Mouse (Mus musculus): ENCODE data around the gene Rabl2. TPM values are rescaled to one million over a fixed set of nuclear protein-coding genes. Genes with fewer than 3 reads are reported as not detected.

The Rabl2 gene
- polyA plus RNA-seq, 1 experiment = 18.1 TPM

DNA sequence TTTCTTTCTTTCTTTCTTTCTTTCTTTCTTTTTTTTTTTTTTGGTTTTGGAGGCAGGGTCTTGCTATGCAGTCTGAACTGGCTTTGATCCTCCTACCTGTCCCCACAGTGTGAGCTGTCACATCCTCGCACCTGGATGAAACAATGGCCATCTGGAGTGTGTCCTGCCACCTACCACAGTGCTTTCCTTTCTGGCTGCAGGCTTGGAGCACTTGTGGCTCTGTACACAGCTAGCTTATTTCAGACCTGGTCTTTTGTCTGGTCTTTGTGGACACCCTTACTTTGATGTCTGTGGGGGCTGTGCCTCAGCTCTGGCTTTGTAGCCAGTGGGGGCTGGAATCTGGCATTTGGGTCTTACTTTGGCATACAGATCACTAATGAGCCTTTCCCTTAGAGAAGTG lies 40.0 kb downstream of the Rabl2 start:
- Histone ChIP-seq H3K27ac (ENCODE audit: insufficient read depth, low read depth, low read length) (no peak overlapping the region), H3K4me1 (ENCODE audit: control insufficient read depth, insufficient read depth, low read length) (no peaks in the 10 kb centered on the region), H3K36me3 (ENCODE audit: control insufficient read depth, insufficient read depth, low read length) (no peaks in the 10 kb centered on the region), H3K4me3 (ENCODE audit: insufficient read depth, low read depth, low read length) (no peak overlapping the region), H3K27me3 (replicated peaks; ENCODE audit: control insufficient read depth, insufficient read depth, low read length) (no peaks in the 10 kb centered on the region)
- no peak for TF ChIP-seq CTCF (conservative IDR thresholded peaks at IDR 0.05; ENCODE audit: insufficient read depth, insufficient read length, low read depth, low read length)
- no peak for TF ChIP-seq POLR2A (IDR thresholded peaks at IDR 0.05; ENCODE audit: low read depth, low read length)
- WGBS = 78% methylated on average over 1 of the region's 1 CpGs
- no peak for DNase-seq

GRCm38 (mm10) chr15:89550506-89550905 lies 41.2 kb downstream of the Rabl2 start:
- DNase-seq = no peak
- WGBS = 89% methylated on average over 8 of the region's 8 CpGs
- no peaks in the 10 kb centered on the region for H3K4me1 ChIP-seq (ENCODE audit: control insufficient read depth, insufficient read depth, low read length)
- H3K27ac ChIP-seq (ENCODE audit: insufficient read depth, low read depth, low read length) = no peak overlapping the region
- H3K27me3 ChIP-seq (replicated peaks; ENCODE audit: control insufficient read depth, insufficient read depth, low read length) = no peaks in the 10 kb centered on the region
- H3K36me3 ChIP-seq (ENCODE audit: control insufficient read depth, insufficient read depth, low read length) = no peaks in the 10 kb centered on the region
- no peak overlapping the region for H3K4me3 ChIP-seq (ENCODE audit: insufficient read depth, low read depth, low read length)
- no peak for TF ChIP-seq POLR2A (IDR thresholded peaks at IDR 0.05; ENCODE audit: low read depth, low read length)
- no peak for TF ChIP-seq CTCF (conservative IDR thresholded peaks at IDR 0.05; ENCODE audit: insufficient read depth, insufficient read length, low read depth, low read length)

- DNase-seq = no peak
- H3K4me3 ChIP-seq (ENCODE audit: insufficient read depth, low read depth, low read length) = no peak overlapping the region
- no peak overlapping the region for H3K27ac ChIP-seq (ENCODE audit: insufficient read depth, low read depth, low read length)
- no peaks in the 10 kb centered on the region for H3K4me1 ChIP-seq (ENCODE audit: control insufficient read depth, insufficient read depth, low read length)
- TF ChIP-seq POLR2A (IDR thresholded peaks at IDR 0.05; ENCODE audit: low read depth, low read length) (no peak), CTCF (conservative IDR thresholded peaks at IDR 0.05; ENCODE audit: insufficient read depth, insufficient read length, low read depth, low read length) (no peak)
- no peaks in the 10 kb centered on the region for H3K36me3 ChIP-seq (ENCODE audit: control insufficient read depth, insufficient read depth, low read length)
- WGBS = 33% methylated on average over 11 of the region's 11 CpGs
- no peaks in the 10 kb centered on the region for H3K27me3 ChIP-seq (replicated peaks; ENCODE audit: control insufficient read depth, insufficient read depth, low read length)
Measured at GRCm38 (mm10) chr15:89548837-89549236, 42.9 kb downstream of the Rabl2 start.

DNA sequence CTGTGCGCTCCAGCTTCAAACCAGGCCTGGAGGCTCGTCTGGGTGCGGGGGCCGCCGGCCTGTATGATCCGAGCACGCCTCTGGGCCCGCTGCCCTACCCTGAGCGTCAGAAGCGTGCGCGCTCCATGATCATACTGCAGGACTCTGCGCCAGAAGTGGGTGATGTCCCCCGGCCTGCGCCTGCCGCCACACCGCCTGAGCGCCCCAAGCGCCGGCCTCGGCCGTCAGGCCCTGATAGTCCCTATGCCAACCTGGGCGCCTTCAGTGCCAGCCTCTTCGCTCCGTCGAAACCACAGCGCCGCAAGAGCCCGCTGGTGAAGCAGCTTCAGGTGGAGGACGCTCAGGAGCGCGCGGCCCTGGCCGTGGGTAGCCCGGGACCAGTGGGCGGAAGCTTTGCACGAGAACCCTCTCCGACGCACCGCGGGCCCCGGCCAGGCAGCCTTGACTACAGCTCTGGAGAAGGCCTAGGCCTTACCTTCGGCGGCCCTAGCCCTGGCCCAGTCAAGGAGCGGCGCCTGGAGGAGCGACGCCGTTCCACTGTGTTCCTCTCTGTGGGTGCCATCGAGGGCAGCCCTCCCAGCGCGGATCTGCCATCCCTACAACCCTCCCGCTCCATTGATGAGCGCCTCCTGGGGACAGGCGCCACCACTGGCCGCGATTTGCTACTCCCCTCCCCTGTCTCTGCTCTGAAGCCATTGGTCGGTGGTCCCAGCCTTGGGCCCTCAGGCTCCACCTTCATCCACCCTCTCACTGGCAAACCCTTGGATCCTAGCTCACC lies 43.7 kb downstream of the Rabl2 start:
- WGBS = 27% methylated on average over 58 of the region's 58 CpGs
- Histone ChIP-seq H3K27ac (ENCODE audit: insufficient read depth, low read depth, low read length) (no peak overlapping the region), H3K4me3 (ENCODE audit: insufficient read depth, low read depth, low read length) (no peak overlapping the region), H3K36me3 (ENCODE audit: control insufficient read depth, insufficient read depth, low read length) (no peaks in the 10 kb centered on the region), H3K27me3 (replicated peaks; ENCODE audit: control insufficient read depth, insufficient read depth, low read length) (no peaks in the 10 kb centered on the region), H3K4me1 (ENCODE audit: control insufficient read depth, insufficient read depth, low read length) (no peaks in the 10 kb centered on the region)
- TF ChIP-seq POLR2A (IDR thresholded peaks at IDR 0.05; ENCODE audit: low read depth, low read length) (no peak), CTCF (conservative IDR thresholded peaks at IDR 0.05; ENCODE audit: insufficient read depth, insufficient read length, low read depth, low read length) (no peak)
- no peak for DNase-seq

GRCm38 (mm10) chr15:89547321-89547720 lies 44.4 kb downstream of the Rabl2 start:
- H3K4me3 ChIP-seq (ENCODE audit: insufficient read depth, low read depth, low read length) = no peak overlapping the region
- 53% methylated on average over 8 of the region's 8 CpGs for WGBS
- TF ChIP-seq CTCF (conservative IDR thresholded peaks at IDR 0.05; ENCODE audit: insufficient read depth, insufficient read length, low read depth, low read length) = no peak
- TF ChIP-seq POLR2A (IDR thresholded peaks at IDR 0.05; ENCODE audit: low read depth, low read length) = no peak
- H3K4me1 ChIP-seq (ENCODE audit: control insufficient read depth, insufficient read depth, low read length) = no peaks in the 10 kb centered on the region
- H3K27ac ChIP-seq (ENCODE audit: insufficient read depth, low read depth, low read length) = no peak overlapping the region
- DNase-seq = no peak
- no peaks in the 10 kb centered on the region for H3K27me3 ChIP-seq (replicated peaks; ENCODE audit: control insufficient read depth, insufficient read depth, low read length)
- no peaks in the 10 kb centered on the region for H3K36me3 ChIP-seq (ENCODE audit: control insufficient read depth, insufficient read depth, low read length)

DNA sequence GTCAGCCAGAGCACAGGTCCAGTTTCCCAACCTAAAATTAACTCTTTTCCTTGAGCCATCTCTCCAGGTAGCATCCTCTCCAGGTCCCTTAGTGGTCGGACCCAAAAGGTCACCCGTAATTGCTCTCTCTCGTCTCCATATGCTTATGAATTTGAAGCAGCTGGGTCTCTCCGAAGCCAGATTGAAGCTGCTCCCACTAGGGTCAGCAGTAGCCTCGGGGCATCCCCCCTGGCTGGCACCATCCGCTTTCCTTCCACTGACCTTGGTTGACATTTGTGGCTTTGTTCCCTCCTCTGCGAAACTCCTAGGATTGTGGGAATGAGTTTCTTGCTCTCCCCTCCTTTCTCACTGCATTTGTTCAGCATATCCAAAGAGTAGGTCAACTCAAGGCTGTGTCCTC lies 47.6 kb downstream of the Rabl2 start:
- H3K27me3 ChIP-seq (replicated peaks; ENCODE audit: control insufficient read depth, insufficient read depth, low read length) = no peaks in the 10 kb centered on the region
- H3K4me3 ChIP-seq (ENCODE audit: insufficient read depth, low read depth, low read length) = no peak overlapping the region
- H3K4me1 ChIP-seq (ENCODE audit: control insufficient read depth, insufficient read depth, low read length) = no peaks in the 10 kb centered on the region
- H3K36me3 ChIP-seq (ENCODE audit: control insufficient read depth, insufficient read depth, low read length) = no peaks in the 10 kb centered on the region
- no peak for TF ChIP-seq POLR2A (IDR thresholded peaks at IDR 0.05; ENCODE audit: low read depth, low read length)
- no peak for TF ChIP-seq CTCF (conservative IDR thresholded peaks at IDR 0.05; ENCODE audit: insufficient read depth, insufficient read length, low read depth, low read length)
- 89% methylated on average over 7 of the region's 7 CpGs for WGBS
- H3K27ac ChIP-seq (ENCODE audit: insufficient read depth, low read depth, low read length) = no peak overlapping the region
- DNase-seq = no peak

DNA sequence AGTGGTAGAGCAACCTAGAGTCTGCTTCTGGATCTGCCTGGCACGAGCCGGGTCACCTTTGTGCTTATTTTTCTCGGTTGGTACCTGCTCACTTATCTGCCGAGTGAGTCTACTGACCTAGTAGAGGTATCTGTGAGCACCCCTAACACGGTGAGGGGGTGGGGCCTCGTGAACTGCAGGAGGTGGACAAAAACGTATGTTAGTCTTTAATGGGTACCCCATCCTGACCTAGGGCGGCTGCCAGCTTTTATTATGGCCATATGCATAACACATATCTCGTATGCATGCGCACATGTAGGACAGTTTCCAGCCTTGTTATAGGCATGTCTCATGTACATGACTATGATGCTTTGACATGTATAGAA lies 57.9 kb downstream of the Rabl2 start:
- no peaks in the 10 kb centered on the region for H3K4me1 ChIP-seq (ENCODE audit: control insufficient read depth, insufficient read depth, low read length)
- TF ChIP-seq POLR2A (IDR thresholded peaks at IDR 0.05; ENCODE audit: low read depth, low read length) (no peak), CTCF (conservative IDR thresholded peaks at IDR 0.05; ENCODE audit: insufficient read depth, insufficient read length, low read depth, low read length) (no peak)
- 85% methylated on average over 10 of the region's 10 CpGs for WGBS
- no peak overlapping the region for H3K27ac ChIP-seq (ENCODE audit: insufficient read depth, low read depth, low read length)
- no peaks in the 10 kb centered on the region for H3K36me3 ChIP-seq (ENCODE audit: control insufficient read depth, insufficient read depth, low read length)
- no peak overlapping the region for H3K4me3 ChIP-seq (ENCODE audit: insufficient read depth, low read depth, low read length)
- no peaks in the 10 kb centered on the region for H3K27me3 ChIP-seq (replicated peaks; ENCODE audit: control insufficient read depth, insufficient read depth, low read length)
- no peak for DNase-seq

All from kidney, adult 2 months (tissue).